Mouse (Mus musculus) thymus, adult 2 months (tissue): ENCODE measurements around the gene Col23a1.

Experiments used
- CTCF ChIP-seq: fragments of 200-500 bp; IDR thresholded peaks from 2 replicates; pipeline ENCODE4 v1.5.1; 2012; ENCODE audit warnings: mild to moderate bottlenecking, control low read depth, low read length, moderate library complexity, borderline replicate concordance; ENCODE audit not compliant: control insufficient read depth, poor library complexity, insufficient read depth; ENCODE audit errors: extremely low read depth
- POLR2A ChIP-seq: fragments of 200-500 bp; IDR thresholded peaks from 2 replicates; pipeline ENCODE4 v1.6.1; 2012; ENCODE audit warnings: mild to moderate bottlenecking, low read length, control low read depth, moderate library complexity; ENCODE audit not compliant: control insufficient read depth, poor library complexity, insufficient read depth; ENCODE audit errors: extremely low read depth

DNA sequence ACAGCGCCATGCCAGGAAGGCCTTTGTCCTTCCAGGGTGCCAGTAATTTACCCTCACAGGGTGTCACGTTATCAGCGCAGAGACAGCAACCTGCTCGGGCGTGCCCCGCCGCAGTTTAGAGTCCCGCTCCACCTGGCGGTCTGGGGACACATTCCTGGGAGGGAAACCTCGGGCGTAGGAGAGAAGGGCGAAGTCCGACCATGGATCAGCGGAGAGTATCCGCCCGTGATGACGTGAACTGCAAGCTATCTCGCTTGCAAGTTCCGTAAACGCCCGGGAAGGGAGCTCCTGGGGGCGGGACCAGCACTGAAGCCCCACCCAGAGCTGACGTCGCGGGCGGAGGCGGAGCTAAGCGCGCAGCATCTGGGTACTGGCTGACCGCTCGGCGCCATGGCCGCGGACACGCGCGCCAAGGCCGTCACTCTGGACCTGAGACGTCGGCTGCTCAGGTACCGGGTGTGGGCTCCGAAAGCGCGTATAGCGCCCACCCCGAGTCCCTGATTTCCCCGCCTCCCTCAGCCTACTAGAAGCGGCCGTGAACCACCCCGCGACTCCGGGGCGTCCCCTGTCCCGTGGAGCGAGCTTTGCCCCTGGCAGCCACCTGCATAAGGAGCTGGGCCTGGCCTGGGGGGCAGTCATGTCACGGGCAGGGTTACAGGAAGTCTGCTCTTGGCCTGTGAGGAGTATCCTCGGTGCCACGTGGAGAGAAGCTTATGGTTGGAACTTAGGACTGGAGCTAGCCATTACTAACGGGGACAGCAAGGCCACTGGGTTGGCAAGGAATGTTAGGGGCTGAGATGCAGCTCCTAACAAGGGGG lies 294.9 kb downstream of the Col23a1 start, which contains the start of gene Phykpl:
- TF ChIP-seq POLR2A (peak; percentile 100), CTCF (peak; percentile 36; the same call in 1 of the 2 replicates)
